Mouse (Mus musculus): ENCODE data around the gene Ttc37. TPM values are rescaled to one million over a fixed set of nuclear protein-coding genes. Genes with fewer than 3 reads are reported as not detected.
A peak's percentile ranks its signal among the peaks of the same experiment; 100 is the strongest.

Gene Ttc37
- total RNA-seq (2012; rRNA removed) (26.7 and 32.2 TPM in 2 replicates), total RNA-seq (2014; rRNA removed) (34.7 and 35.9 TPM in 2 replicates), polyA plus RNA-seq (2012; ENCODE audit: insufficient read length, low read depth) (21.1 and 23.9 TPM in 2 replicates)

DNA sequence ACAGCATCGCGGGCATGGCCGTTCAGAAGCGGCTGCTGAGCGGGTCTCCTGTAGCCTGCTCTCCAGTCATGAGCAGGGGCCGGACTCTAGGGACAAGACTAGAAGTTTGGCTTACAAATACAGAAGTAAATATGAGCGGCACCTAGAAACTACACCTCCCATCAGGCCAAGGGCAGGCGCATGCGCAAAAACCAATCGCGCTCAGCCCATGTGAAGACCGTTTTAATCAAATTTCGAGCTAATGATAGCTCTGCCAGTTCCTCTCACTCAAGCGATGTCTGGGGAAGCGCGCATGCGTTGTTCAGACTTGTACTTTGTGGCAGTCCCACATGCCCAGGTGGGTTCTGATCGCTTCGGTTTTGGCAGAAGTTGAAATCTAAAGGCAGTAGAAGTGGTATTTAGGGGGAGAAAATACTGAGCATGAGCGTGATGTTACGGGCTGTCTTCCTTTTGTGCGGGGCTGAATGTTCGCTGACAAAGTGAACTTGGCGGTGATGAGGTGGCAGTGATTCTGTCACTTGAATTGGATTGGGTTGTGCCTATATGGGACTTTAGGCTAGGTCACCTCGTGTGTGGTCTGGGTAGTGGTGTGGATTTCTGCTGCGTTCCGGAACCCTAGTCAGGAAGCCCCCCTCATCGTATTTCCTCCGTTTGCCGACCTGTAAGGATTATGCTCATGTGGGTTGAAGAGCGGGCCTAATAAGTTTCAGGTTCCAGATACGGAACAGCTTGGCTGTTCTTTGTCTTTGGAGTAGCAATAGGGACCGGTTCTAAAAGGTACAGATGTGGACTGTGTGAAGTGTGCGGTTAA lies at the start of gene Ttc37, which contains the start of gene Arsk:
Gene Ttc37 (plus strand): TSS at position 242 of the 811 bp plus-strand sequence.
Gene Arsk (minus strand): TSS at position 168 of the 811 bp plus-strand sequence.
- peaks cover 5 to 41% of the 10 kb centered on the region in 2 experiments for H3K36me3 ChIP-seq (replicated peaks in 1 of 2; ENCODE audit: control insufficient read depth in 1 of 2, insufficient read depth in 1 of 2, low read length in 1 of 2)
- peaks cover 0 to 21% of the 10 kb centered on the region in 2 experiments; a peak in 2 of 4 replicates for H3K4me1 ChIP-seq (ENCODE audit: control insufficient read depth in 1 of 2, insufficient read depth in 2 of 2)
- dilution Hi-C loops (cut with MboI; ENCODE audit: extremely low pct_ligation_motif_present, extremely low pct_unique_long_range_greater_than_20kb, low sequenced_read_pairs), result no loop called here
- H3K79me2 ChIP-seq (replicated peaks; ENCODE audit: control insufficient read depth, extremely low read depth, insufficient read depth, poor library complexity, severe bottlenecking), result peaks cover 15% of the 10 kb centered on the region
- H3K9me3 ChIP-seq (replicated peaks; ENCODE audit: low read length), result no peaks in the 10 kb centered on the region
- in situ Hi-C loops (cut with MboI; ENCODE audit: low pct_ligation_motif_present, low pct_unique_long_range_greater_than_20kb, low sequenced_read_pairs), result no loop called here
- peak within 1 kb of the TSS; percentile 80 for H3K27ac ChIP-seq (ENCODE audit: insufficient read depth, low read depth)
- peak; percentile 98 for DNase-seq (ENCODE audit: extremely low read depth)
- H3K27me3 ChIP-seq (replicated peaks), result no peaks in the 10 kb centered on the region
- H3K4me3 ChIP-seq (replicated peaks in 1 of 3; ENCODE audit: low read depth in 2 of 3, low read length in 2 of 3, poor library complexity in 1 of 3), result peak within 1 kb of the TSS; percentile 78 to 95 (median 80)
- H3K9ac ChIP-seq (ENCODE audit: insufficient read depth, low read depth), result peak within 1 kb of the TSS; percentile 76
- peak within 1 kb of the TSS; percentile 39; the same call in 1 of the 2 replicates for H3K4me2 ChIP-seq (ENCODE audit: insufficient read depth, low read depth, poor library complexity, severe bottlenecking)
- TF ChIP-seq CTCF (conservative IDR thresholded peaks at IDR 0.05 in 1 of 2, IDR thresholded peaks at IDR 0.05 in 1 of 2; ENCODE audit: low read depth in 2 of 2, low read length in 2 of 2), result no peak
- TF ChIP-seq BHLHE40 (IDR thresholded peaks at IDR 0.05; ENCODE audit: low read depth, low read length), result peak; percentile 41; the same call in 1 of the 2 replicates
- TF ChIP-seq SMC3 (IDR thresholded peaks at IDR 0.05; ENCODE audit: low read depth, low read length), result no peak
- peak; percentile 98 for TF ChIP-seq KAT2A (IDR thresholded peaks at IDR 0.05; ENCODE audit: insufficient replicate concordance, low read length)
- TF ChIP-seq MXI1 (IDR thresholded peaks at IDR 0.05; ENCODE audit: low read depth, low read length), result peak; percentile 78
- no peak for TF ChIP-seq CHD1 (IDR thresholded peaks at IDR 0.05; ENCODE audit: low read depth, low read length)
- TF ChIP-seq MYC (IDR thresholded peaks at IDR 0.05; ENCODE audit: low read depth, low read length), result peak; percentile 88
- peak; percentile 7; the same call in 1 of the 2 replicates for TF ChIP-seq IRF4 (IDR thresholded peaks at IDR 0.05; ENCODE audit: low read depth, low read length)
- no peak for TF ChIP-seq ZNF384 (IDR thresholded peaks at IDR 0.05; ENCODE audit: low read depth, low read length)
- no peak for TF ChIP-seq USF1 (IDR thresholded peaks at IDR 0.05; ENCODE audit: low read depth, low read length)
- no peak for TF ChIP-seq UBTF (IDR thresholded peaks at IDR 0.05; ENCODE audit: low read depth, low read length)
- TF ChIP-seq MAFK (IDR thresholded peaks at IDR 0.05; ENCODE audit: insufficient replicate concordance, low read length), result no peak
- TF ChIP-seq ZKSCAN1 (IDR thresholded peaks at IDR 0.05; ENCODE audit: borderline replicate concordance, low read depth, low read length), result no peak
- no peak for TF ChIP-seq RAD21 (IDR thresholded peaks at IDR 0.05; ENCODE audit: low read depth, low read length)
- TF ChIP-seq ETS1 (conservative IDR thresholded peaks at IDR 0.05; ENCODE audit: low read depth, low read length), result no peak; the same call in 1 of the 2 replicates
- peak; percentile 72; the same call in 1 of the 2 replicates for TF ChIP-seq MAX (IDR thresholded peaks at IDR 0.05; ENCODE audit: low read length)
- no peak for TF ChIP-seq ZC3H11A (IDR thresholded peaks at IDR 0.05; ENCODE audit: low read depth, low read length)
- TF ChIP-seq POLR2A (IDR thresholded peaks at IDR 0.05; ENCODE audit: low read depth, low read length), result peak; percentile 81
- peak; percentile 72 for TF ChIP-seq CHD2 (IDR thresholded peaks at IDR 0.05; ENCODE audit: low read length)
- no peak for TF ChIP-seq MAZ (IDR thresholded peaks at IDR 0.05; ENCODE audit: low read depth, low read length)
- 0 out of 2 replicates have a peak, but pooled peaks have one; percentile 21 for TF ChIP-seq JUND (conservative IDR thresholded peaks at IDR 0.05; ENCODE audit: low read depth, low read length)
- TF ChIP-seq SIN3A (IDR thresholded peaks at IDR 0.05; ENCODE audit: low read length), result peak; percentile 100
- no peak for TF ChIP-seq PAX5 (IDR thresholded peaks at IDR 0.05; ENCODE audit: low read length)
- TF ChIP-seq ELF1 (IDR thresholded peaks at IDR 0.05; ENCODE audit: low read depth, low read length), result peak; percentile 72; the same call in 1 of the 2 replicates
- 0 out of 2 replicates have a peak, but pooled peaks have one; percentile 30 for TF ChIP-seq MEF2A (IDR thresholded peaks at IDR 0.05; ENCODE audit: borderline replicate concordance, low read depth, low read length)
- TF ChIP-seq EP300 (IDR thresholded peaks at IDR 0.05; ENCODE audit: low read length), result no peak
- TF ChIP-seq POLR2AphosphoS2 (IDR thresholded peaks at IDR 0.05; ENCODE audit: low read depth, low read length), result 0 out of 2 replicates have a peak, but pooled peaks have one; percentile 27
- TF ChIP-seq GABPA (IDR thresholded peaks at IDR 0.05; ENCODE audit: insufficient replicate concordance, low read depth, low read length), result peak; percentile 81; the same call in 1 of the 2 replicates
- no peak for TF ChIP-seq JUN (IDR thresholded peaks at IDR 0.05; ENCODE audit: insufficient read depth, low read depth, low read length)
- peak; percentile 99 for TF ChIP-seq HCFC1 (IDR thresholded peaks at IDR 0.05; ENCODE audit: low read depth, low read length)
- peak; percentile 36; the same call in 1 of the 2 replicates for TF ChIP-seq E2F4 (IDR thresholded peaks at IDR 0.05; ENCODE audit: insufficient replicate concordance, low read depth, low read length)
- TF ChIP-seq TCF12 (IDR thresholded peaks at IDR 0.05; ENCODE audit: low read depth, low read length), result peak; percentile 57
- TF ChIP-seq NELFE (IDR thresholded peaks at IDR 0.05; ENCODE audit: low read depth, low read length), result peak; percentile 76
- TF ChIP-seq TBP (conservative IDR thresholded peaks at IDR 0.05; ENCODE audit: low read depth, low read length), result peak; percentile 41; the same call in 1 of the 2 replicates
- TF ChIP-seq USF2 (conservative IDR thresholded peaks at IDR 0.05; ENCODE audit: low read depth, low read length), result no peak
- TF ChIP-seq NRF1 (IDR thresholded peaks at IDR 0.05; ENCODE audit: low read depth, low read length), result peak; percentile 89
- TF ChIP-seq RCOR1 (conservative IDR thresholded peaks at IDR 0.05; ENCODE audit: low read depth, low read length), result no peak

Measured in CH12.LX (cell line).